Mouse (Mus musculus) forebrain, embryonic 16.5 days (tissue): ENCODE measurements around the gene Upp1. TPM values are rescaled to one million over a fixed set of nuclear protein-coding genes. Genes with fewer than 3 reads are reported as not detected.

Experiments used
- ATAC-seq: fragments of 200-750 bp; cut with Nextera tagmentation; 2 replicates; pipeline ENCODE4 v1.8.0; 2017; ENCODE audit warnings: mild to moderate bottlenecking, moderate library complexity
- H3K27ac ChIP-seq: fragments of 300-500 bp; sonication (generic); 2 replicates; pipeline ENCODE4 v1.5.1; 2014; ENCODE audit warnings: low read length, control low read depth
- H3K27me3 ChIP-seq: fragments of 300-500 bp; sonication (generic); replicated peaks from 2 replicates; pipeline ENCODE4 v1.6.1; 2014; ENCODE audit warnings: low read length; ENCODE audit not compliant: control insufficient read depth, insufficient read depth
- H3K36me3 ChIP-seq: fragments of 300-500 bp; sonication (generic); 2 replicates; pipeline ENCODE4 v1.6.1; 2014; ENCODE audit not compliant: control insufficient read depth, insufficient read depth
- H3K4me1 ChIP-seq: fragments of 300-500 bp; sonication (generic); replicated peaks from 2 replicates; pipeline ENCODE4 v1.6.1; 2014; ENCODE audit warnings: low read length; ENCODE audit not compliant: control insufficient read depth, insufficient read depth
- H3K4me2 ChIP-seq: fragments of 300-500 bp; sonication (generic); 2 replicates; pipeline ENCODE4 v1.6.1; 2014; ENCODE audit warnings: mild to moderate bottlenecking, low read length, control low read depth
- H3K4me3 ChIP-seq: fragments of 300-500 bp; sonication (generic); replicated peaks from 2 replicates; pipeline ENCODE4 v1.5.1; 2014; ENCODE audit warnings: mild to moderate bottlenecking, low read length, control low read depth
- H3K9ac ChIP-seq: fragments of 300-500 bp; sonication (generic); replicated peaks from 2 replicates; pipeline ENCODE4 v1.6.1; 2014; ENCODE audit warnings: low read depth, low read length, control low read depth
- H3K9me3 ChIP-seq: fragments of 300-500 bp; sonication (generic); 2 replicates; pipeline ENCODE4 v1.6.1; 2016; ENCODE audit warnings: low read length; ENCODE audit not compliant: control insufficient read depth
- WGBS: fragments of 180-500 bp; shearing (Covaris S2); extraction: QIAGEN DNeasy Blood & Tissue Kit; methylation state at CpG from one replicate; pipeline ENCODE4 v1.1.7; 2014; 5-methylcytosine and 5-hydroxymethylcytosine counted together
- polyA plus RNA-seq: library from polyadenylated mRNA; unstranded; fragments of >200 nt; fragmentation: Nextera tagmentation; extraction: Ambion mirVana; gene quantifications from 2 replicates; pipeline ENCODE4 v1.2.1, GENCODE M21; 2015

The Upp1 gene
- polyA plus RNA-seq: 1.0 and 2.7 TPM in 2 replicates

DNA sequence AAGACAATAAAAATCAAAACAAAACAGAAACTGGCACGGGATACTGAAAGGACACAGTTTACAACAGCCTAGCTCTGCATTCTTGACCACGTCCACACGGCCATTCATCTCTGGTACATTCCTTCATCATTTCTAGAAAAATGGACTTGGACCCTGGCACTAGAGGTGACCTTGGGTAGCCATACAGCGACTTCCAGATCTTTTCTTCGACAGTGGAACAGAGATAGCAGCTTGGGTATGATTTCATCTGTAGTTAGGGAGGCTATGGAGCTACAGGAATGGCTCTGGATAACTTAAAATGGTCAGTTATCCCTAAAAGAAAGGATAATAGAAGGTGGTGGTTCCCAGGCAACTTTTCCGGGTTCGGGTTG, at the start of gene Upp1:
Upp1 (plus strand) TSS at position 54 of the 371 bp plus-strand sequence.
- peaks cover 27% of the 10 kb centered on the region for H3K27me3 ChIP-seq
- peak within 1 kb of the TSS; percentile 42 for H3K9ac ChIP-seq
- peaks cover 29% of the 10 kb centered on the region for H3K4me1 ChIP-seq
- H3K9me3 ChIP-seq: no peaks in the 10 kb centered on the region
- H3K4me2 ChIP-seq: peak within 1 kb of the TSS; percentile 94
- peak within 1 kb of the TSS; percentile 43 for H3K4me3 ChIP-seq
- 2% methylated on average over 7 of the region's 7 CpGs for WGBS
- H3K36me3 ChIP-seq: no peaks in the 10 kb centered on the region
- no peak within 1 kb of the TSS for H3K27ac ChIP-seq
- peak; percentile 28; the same call in 1 of the 2 replicates for ATAC-seq

- H3K9ac ChIP-seq: no peak overlapping the region
- no peaks in the 10 kb centered on the region for H3K36me3 ChIP-seq
- no peaks in the 10 kb centered on the region for H3K4me1 ChIP-seq
- ATAC-seq: no peak
- no peaks in the 10 kb centered on the region for H3K9me3 ChIP-seq
- no peak overlapping the region for H3K4me3 ChIP-seq
- H3K4me2 ChIP-seq: no peak overlapping the region
- H3K27ac ChIP-seq: no peak overlapping the region
- WGBS: 95% methylated on average over 3 of the region's 3 CpGs
- H3K27me3 ChIP-seq: no peaks in the 10 kb centered on the region
Measured at GRCm38 (mm10) chr11:9076444-9076843, 41.5 kb upstream of the Upp1 start.

- Histone ChIP-seq H3K36me3 (no peaks in the 10 kb centered on the region), H3K4me1 (peaks cover 13% of the 10 kb centered on the region), H3K9me3 (no peaks in the 10 kb centered on the region), H3K4me3 (no peak overlapping the region), H3K27ac (no peak overlapping the region), H3K4me2 (no peak overlapping the region), H3K27me3 (peaks cover 13% of the 10 kb centered on the region; the same call in 1 of the 2 replicates), H3K9ac (no peak overlapping the region)
- ATAC-seq: no peak
- 85% methylated on average over 2 of the region's 2 CpGs for WGBS
Measured at GRCm38 (mm10) chr11:9113189-9113588, 4.7 kb upstream of the Upp1 start.

DNA sequence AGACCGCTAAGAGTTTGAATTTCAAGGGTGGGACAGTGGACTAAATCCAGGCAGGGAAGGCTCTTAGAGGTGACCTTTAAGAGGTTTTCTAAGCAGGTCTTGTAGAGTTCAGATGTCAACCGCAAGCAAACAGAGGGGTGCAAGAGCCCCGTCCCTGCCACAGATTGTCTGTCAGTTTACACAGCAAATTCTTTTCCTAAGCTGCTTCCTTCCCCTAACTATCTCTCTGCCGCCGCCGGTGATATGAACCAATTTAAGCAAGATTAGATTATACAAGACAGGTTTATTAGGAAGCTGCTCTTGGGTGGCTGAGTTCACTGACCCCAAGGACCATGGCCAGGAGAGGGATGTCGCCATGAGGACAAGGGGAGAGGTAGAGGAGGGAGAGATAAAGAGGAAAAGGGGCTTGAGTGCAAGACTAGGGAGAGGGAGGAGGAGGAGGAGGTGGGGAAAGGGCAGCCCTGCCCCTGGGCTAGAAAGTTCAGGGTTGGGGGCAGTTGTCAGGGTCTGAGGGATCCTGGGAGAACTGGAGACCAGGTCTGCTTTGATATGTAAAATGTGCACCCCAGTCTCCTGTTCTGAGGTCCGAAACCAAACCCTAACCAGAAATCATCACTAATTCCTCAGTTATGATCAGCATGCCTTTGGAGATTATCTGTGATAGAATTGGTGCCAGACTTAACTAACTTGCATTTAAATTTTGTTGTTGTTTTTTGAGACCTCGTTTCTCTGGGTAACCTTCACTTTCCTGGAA, 2.4 kb upstream of the Upp1 start:
- ATAC-seq: no peak
- H3K27me3 ChIP-seq: peaks cover 26% of the 10 kb centered on the region
- peaks cover 29% of the 10 kb centered on the region for H3K4me1 ChIP-seq
- H3K4me2 ChIP-seq: no peak overlapping the region
- H3K9me3 ChIP-seq: no peaks in the 10 kb centered on the region
- H3K9ac ChIP-seq: no peak overlapping the region
- H3K36me3 ChIP-seq: no peaks in the 10 kb centered on the region
- no peak overlapping the region for H3K27ac ChIP-seq
- no peak overlapping the region for H3K4me3 ChIP-seq
- 21% methylated on average over 9 of the region's 9 CpGs for WGBS

DNA sequence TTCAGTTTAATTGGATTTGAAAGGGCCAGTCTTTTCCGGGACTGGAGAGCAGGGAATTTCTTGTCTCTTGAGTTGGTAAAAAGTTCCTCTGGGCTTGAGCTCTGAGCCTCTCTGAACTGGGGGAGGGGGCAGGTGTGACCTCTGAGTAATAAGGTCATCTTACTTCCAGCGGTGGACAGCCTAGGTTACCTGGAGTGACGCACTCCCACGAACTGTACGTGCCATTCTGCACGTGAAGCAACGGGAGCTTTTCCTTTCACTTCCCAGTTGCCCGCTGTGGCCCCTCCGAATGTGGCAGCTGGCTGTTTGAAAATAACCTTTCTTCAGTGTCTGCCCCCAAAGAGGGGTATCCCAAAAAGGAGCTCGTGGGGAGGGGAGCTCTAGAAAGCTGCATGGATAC, 1.8 kb upstream of the Upp1 start:
- Histone ChIP-seq H3K36me3 (no peaks in the 10 kb centered on the region), H3K27me3 (peaks cover 27% of the 10 kb centered on the region), H3K4me3 (no peak overlapping the region), H3K27ac (no peak overlapping the region), H3K4me1 (peaks cover 29% of the 10 kb centered on the region), H3K9ac (no peak overlapping the region), H3K4me2 (no peak overlapping the region), H3K9me3 (no peaks in the 10 kb centered on the region)
- under 1% methylated on average over 10 of the region's 10 CpGs for WGBS
- ATAC-seq: no peak

- peaks cover 27% of the 10 kb centered on the region for H3K27me3 ChIP-seq
- ATAC-seq: no peak
- H3K4me2 ChIP-seq: no peak overlapping the region
Measured at GRCm38 (mm10) chr11:9116916-9117315, 987 bp upstream of the Upp1 start.

DNA sequence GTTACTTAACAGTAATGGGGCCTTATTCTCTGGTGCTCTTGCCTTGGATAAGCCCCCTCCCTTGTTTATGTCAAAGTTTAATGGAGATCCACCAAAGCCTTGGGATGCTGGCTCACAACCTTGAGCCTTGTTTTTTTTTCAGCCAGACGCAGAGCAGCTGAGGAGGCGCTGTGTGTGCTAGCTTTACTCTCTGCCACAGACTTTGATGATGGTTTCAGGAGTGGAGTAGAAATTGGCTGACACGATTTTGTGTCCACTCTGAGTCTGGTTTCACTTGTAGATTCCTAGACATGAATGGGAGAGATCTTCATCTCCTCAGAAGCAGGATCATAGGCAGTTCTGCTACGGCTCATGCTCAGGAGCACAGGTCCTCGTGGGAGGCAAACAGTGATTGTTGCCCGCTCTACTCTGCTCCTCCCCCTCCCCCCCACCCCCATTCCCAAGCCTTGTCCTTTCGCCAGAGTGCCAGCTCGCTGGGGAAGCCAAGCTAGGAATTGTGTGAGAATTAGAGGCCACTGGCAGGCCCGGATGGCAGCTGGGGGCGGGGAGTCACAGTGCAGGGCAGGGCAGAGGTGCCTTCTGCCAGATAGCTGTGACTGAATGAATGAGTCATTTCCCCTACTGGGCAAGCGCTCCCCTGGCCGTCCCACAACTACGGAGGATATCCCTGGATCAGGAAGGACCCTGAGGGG, 399 bp upstream of the Upp1 start:
- peak; percentile 44 for ATAC-seq
- Histone ChIP-seq H3K36me3 (no peaks in the 10 kb centered on the region), H3K27me3 (peaks cover 27% of the 10 kb centered on the region), H3K9ac (no peak overlapping the region), H3K27ac (no peak overlapping the region), H3K4me2 (peak overlapping the region; percentile 94), H3K9me3 (no peaks in the 10 kb centered on the region), H3K4me1 (peaks cover 29% of the 10 kb centered on the region), H3K4me3 (peak overlapping the region; percentile 43)
- 2% methylated on average over 13 of the region's 13 CpGs for WGBS

More at GRCm38 (mm10) chr11:9116916-9117315, 987 bp upstream of the Upp1 start:
- Histone ChIP-seq H3K4me3 (no peak overlapping the region), H3K9me3 (no peaks in the 10 kb centered on the region), H3K36me3 (no peaks in the 10 kb centered on the region), H3K27ac (no peak overlapping the region), H3K9ac (no peak overlapping the region), H3K4me1 (peaks cover 29% of the 10 kb centered on the region)
- WGBS: 15% methylated on average over 3 of the region's 3 CpGs

DNA sequence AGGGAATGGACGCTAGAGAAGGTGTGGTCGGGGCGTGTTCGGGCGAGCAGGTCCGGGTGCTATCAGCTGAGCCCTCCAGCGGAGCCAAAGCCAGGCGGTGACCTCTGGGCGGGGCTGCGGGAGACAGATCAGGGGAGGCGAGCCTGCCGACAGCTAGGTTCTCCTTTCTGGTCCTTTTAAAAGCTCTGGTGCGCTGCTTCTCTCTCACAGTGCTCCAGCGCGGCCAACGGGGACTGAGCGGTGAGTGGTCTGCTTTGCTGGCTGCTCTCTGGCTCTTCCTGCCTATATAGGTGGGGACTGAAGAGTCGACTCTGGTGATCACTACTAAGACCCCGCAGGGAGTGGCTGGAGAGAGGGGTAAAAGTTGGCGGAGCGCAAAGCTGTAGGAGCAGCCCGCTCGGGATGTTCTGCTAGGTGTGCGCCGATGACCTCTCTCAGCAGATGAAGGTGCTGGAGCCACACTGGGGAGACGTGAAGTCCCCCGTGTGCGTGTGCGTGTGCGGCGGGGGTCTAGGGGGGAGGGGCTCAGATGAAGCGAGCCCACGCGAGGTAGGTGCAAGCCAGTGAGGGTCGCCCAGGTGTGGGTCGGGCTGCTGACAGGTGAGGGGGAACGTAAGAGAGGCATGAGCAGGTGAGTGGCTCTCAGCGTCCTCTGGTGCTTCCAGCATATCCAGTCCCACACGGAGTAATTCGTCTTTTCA, 668 bp downstream of the Upp1 start:
- peak; percentile 47 for ATAC-seq
- H3K4me1 ChIP-seq: peaks cover 29% of the 10 kb centered on the region
- H3K4me2 ChIP-seq: peak overlapping the region; percentile 94
- H3K36me3 ChIP-seq: no peaks in the 10 kb centered on the region
- H3K9me3 ChIP-seq: no peaks in the 10 kb centered on the region
- H3K27ac ChIP-seq: no peak overlapping the region
- peak overlapping the region; percentile 42 for H3K9ac ChIP-seq
- peak overlapping the region; percentile 43 for H3K4me3 ChIP-seq
- H3K27me3 ChIP-seq: peaks cover 27% of the 10 kb centered on the region
- under 1% methylated on average over 40 of the region's 40 CpGs for WGBS
